Mouse (Mus musculus) stomach, postnatal 0 days (tissue): ENCODE data around the gene Vsig10l.

Experiments
- CTCF ChIP-seq: IDR thresholded peaks from 2 replicates; pipeline ENCODE4 v1.5.1; 2016; ENCODE audit warnings: antibody characterized with exemption, low read depth, mild to moderate bottlenecking, moderate library complexity
- EP300 ChIP-seq: optimal IDR thresholded peaks from 2 replicates; pipeline ENCODE3; 2016; ENCODE audit warnings: antibody characterized with exemption

GRCm38 (mm10) chr7:43490182-43490584 is 27.2 kb downstream of the Vsig10l start:
- no peak for TF ChIP-seq CTCF
- TF ChIP-seq EP300, result no peak
